Mouse (Mus musculus) liver, embryonic 12.5 days (tissue): ENCODE data around the gene Tut1. TPM values are rescaled to one million over a fixed set of nuclear protein-coding genes. Genes with fewer than 3 reads are reported as not detected.
"Not testable (repeated sequence)": the region's sequence is repeated elsewhere in the genome, so short reads cannot be mapped to it uniquely, and the experiment has no call there.

ENCODE experiments used
- ATAC-seq: fragments of 200-750 bp; cut with Nextera tagmentation; 2 replicates; pipeline ENCODE4 v1.8.0; 2017; ENCODE audit warnings: moderate number of reproducible peaks, mild to moderate bottlenecking, moderate library complexity
- H3K27ac ChIP-seq: fragments of 300-500 bp; sonication (generic); 2 replicates; pipeline ENCODE4 v1.5.1; 2016; ENCODE audit warnings: mild to moderate bottlenecking
- H3K27me3 ChIP-seq: fragments of 300-500 bp; sonication (generic); replicated peaks from 2 replicates; pipeline ENCODE4 v1.6.1; 2016; ENCODE audit warnings: mild to moderate bottlenecking, moderate library complexity
- H3K36me3 ChIP-seq: fragments of 300-500 bp; sonication (generic); 2 replicates; pipeline ENCODE4 v1.6.1; 2016; ENCODE audit warnings: mild to moderate bottlenecking, moderate library complexity
- H3K4me1 ChIP-seq: fragments of 300-500 bp; sonication (generic); 2 replicates; pipeline ENCODE4 v1.6.1; 2016
- H3K4me2 ChIP-seq: fragments of 300-500 bp; sonication (generic); 2 replicates; pipeline ENCODE4 v1.6.1; 2016; ENCODE audit warnings: mild to moderate bottlenecking, moderate library complexity
- H3K4me3 ChIP-seq: fragments of 300-500 bp; sonication (generic); 2 replicates; pipeline ENCODE4 v1.5.1; 2016; ENCODE audit warnings: mild to moderate bottlenecking, moderate library complexity
- H3K9ac ChIP-seq: fragments of 300-500 bp; sonication (generic); 2 replicates; pipeline ENCODE4 v1.6.1; 2016; ENCODE audit warnings: mild to moderate bottlenecking, moderate library complexity
- H3K9me3 ChIP-seq: fragments of 300-500 bp; sonication (generic); replicated peaks from 2 replicates; pipeline ENCODE4 v1.6.1; 2016; ENCODE audit warnings: mild to moderate bottlenecking, moderate library complexity
- WGBS: fragments of 180-500 bp; shearing (Covaris S2); methylation state at CpG from one replicate; pipeline ENCODE4 v1.1.7; 2016; ENCODE audit not compliant: insufficient replicate concordance; 5-methylcytosine and 5-hydroxymethylcytosine counted together
- polyA plus RNA-seq: library from polyadenylated mRNA; unstranded; fragments of >200 nt; fragmentation: Nextera tagmentation; extraction: Ambion mirVana; gene quantifications from 2 replicates; pipeline ENCODE4 v1.2.1, GENCODE M21; 2016

The Tut1 gene
- polyA plus RNA-seq, 1 experiment from 2014 or later: 27.7 TPM

DNA sequence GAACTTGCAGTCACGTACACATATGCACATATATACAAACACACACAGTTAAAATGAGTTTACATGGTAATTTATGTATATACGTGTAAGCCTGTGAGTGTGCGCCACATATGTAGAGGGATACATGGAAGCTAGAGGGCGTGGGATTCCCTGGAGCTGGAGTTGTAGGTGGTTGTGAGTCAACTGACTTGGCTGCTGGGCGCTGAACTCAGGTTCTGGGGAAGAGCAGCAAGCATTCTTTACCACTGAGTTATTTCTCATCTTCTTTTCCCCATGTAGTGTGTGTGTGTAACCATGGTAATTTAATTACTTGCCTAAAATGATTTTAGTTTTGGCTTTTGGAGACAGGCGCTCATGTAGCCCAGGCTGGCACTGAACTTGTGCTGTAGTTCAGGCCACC lies 43.0 kb downstream of the Tut1 start:
- no peaks in the 10 kb centered on the region for H3K36me3 ChIP-seq
- no peak overlapping the region for H3K9ac ChIP-seq
- peaks cover 33% of the 10 kb centered on the region for H3K4me1 ChIP-seq
- no peak overlapping the region for H3K27ac ChIP-seq
- WGBS: 81% methylated on average over 6 of the region's 6 CpGs
- no peak overlapping the region for H3K4me2 ChIP-seq
- no peak overlapping the region for H3K4me3 ChIP-seq
- peaks cover 5% of the 10 kb centered on the region; the same call in 1 of the 2 replicates for H3K27me3 ChIP-seq
- H3K9me3 ChIP-seq: no peaks in the 10 kb centered on the region
- ATAC-seq: no peak

DNA sequence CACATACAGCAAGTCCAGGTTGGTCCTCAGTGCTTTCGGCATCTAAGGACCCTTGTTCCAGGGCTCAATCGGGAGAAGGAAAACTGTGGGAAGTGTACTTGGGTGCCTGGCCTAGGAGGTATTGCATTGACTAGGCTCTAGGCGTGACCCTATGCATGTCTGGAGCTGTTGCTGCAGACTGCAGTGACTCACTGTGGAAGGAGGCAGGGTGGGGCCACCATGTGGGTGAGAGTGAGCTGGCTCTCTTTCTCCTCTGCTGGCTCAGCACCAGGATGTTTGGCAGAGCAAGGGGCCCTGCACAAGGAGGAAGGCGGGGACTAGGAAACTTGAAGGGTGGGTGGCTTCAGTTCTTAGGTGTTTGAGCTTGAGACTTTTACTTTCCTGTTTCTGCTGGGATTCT lies 43.9 kb downstream of the Tut1 start:
- ATAC-seq: peak; percentile 89
- Histone ChIP-seq H3K27me3 (no peaks in the 10 kb centered on the region), H3K27ac (peak overlapping the region; percentile 53; the same call in 1 of the 2 replicates), H3K9ac (no peak overlapping the region), H3K4me1 (peaks cover 31% of the 10 kb centered on the region), H3K9me3 (no peaks in the 10 kb centered on the region), H3K4me3 (no peak overlapping the region), H3K36me3 (no peaks in the 10 kb centered on the region), H3K4me2 (peak overlapping the region; percentile 32)
- WGBS: 45% methylated on average over 4 of the region's 4 CpGs

DNA sequence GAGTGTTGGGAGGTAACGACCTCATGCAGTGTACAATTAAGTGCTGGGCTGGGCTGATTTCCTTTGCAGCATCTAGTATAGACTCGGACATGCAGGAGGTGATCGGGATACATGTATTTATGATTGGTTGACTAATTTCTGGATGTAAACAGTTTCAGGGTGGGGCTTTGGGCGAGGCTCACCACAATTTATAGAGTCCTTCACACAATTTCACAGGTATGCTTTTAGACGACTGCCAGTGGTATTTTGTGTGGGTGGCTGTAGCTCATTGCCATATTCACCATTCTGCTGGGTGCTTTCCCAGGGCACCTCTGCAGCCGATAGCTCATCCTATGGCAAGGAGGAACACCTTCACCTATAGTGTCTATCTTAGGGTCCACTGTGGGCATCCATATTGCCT lies 44.9 kb downstream of the Tut1 start:
- no peaks in the 10 kb centered on the region for H3K36me3 ChIP-seq
- H3K9ac ChIP-seq: no peak overlapping the region
- peaks cover 21% of the 10 kb centered on the region for H3K4me1 ChIP-seq
- no peaks in the 10 kb centered on the region for H3K27me3 ChIP-seq
- ATAC-seq: no peak
- no peak overlapping the region for H3K27ac ChIP-seq
- 64% methylated on average over 6 of the region's 6 CpGs for WGBS
- H3K4me3 ChIP-seq: no peak overlapping the region
- no peaks in the 10 kb centered on the region for H3K9me3 ChIP-seq
- no peak overlapping the region for H3K4me2 ChIP-seq

DNA sequence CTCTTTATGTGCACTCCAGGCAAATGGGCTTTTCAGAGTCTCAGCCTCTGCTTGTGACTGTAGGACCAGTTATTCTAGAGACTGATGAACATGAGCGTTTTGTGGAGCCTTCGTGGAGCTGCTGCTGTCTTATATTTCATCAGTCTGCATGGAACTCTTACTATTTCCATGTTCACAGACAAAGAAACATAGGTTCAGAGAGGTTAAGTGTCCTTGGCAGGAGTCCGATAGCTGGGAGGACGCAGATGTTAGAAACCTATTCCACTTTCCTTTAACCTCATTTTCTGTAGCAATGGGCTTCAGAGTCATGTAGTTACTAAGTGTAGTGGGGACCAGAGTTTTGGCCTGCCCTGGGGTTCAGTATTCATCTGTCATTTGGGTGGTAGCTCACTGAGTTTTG lies 45.6 kb downstream of the Tut1 start:
- H3K36me3 ChIP-seq: no peaks in the 10 kb centered on the region
- peaks cover 21% of the 10 kb centered on the region for H3K4me1 ChIP-seq
- no peak for ATAC-seq
- no peaks in the 10 kb centered on the region for H3K9me3 ChIP-seq
- WGBS: 80% methylated on average over 4 of the region's 4 CpGs
- H3K27ac ChIP-seq: no peak overlapping the region
- no peak overlapping the region for H3K4me2 ChIP-seq
- H3K4me3 ChIP-seq: no peak overlapping the region
- H3K9ac ChIP-seq: no peak overlapping the region
- H3K27me3 ChIP-seq: no peaks in the 10 kb centered on the region

DNA sequence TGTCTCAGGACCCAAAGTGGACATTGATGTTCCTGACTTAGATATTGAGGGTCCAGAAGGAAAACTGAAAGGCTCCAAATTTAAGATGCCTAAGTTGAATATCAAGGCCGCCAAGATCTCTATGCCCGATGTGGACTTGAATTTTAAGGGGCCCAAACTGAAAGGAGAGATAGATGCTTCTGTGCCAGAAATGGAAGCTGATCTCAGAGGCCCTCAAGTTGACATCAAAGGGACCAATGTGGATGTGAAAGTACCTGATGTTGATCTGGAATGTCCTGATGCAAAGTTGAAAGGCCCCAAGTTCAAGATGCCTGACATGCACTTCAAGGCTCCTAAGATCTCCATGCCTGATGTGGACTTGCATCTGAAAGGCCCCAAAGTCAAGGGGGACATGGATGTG lies 53.3 kb downstream of the Tut1 start:
- not testable (repeated sequence) for ATAC-seq, H3K4me2 ChIP-seq, H3K4me1 ChIP-seq, H3K36me3 ChIP-seq, H3K27me3 ChIP-seq, H3K4me3 ChIP-seq, H3K9me3 ChIP-seq, H3K9ac ChIP-seq, H3K27ac ChIP-seq
- 82% methylated on average over 2 of the region's 2 CpGs for WGBS

Other genes starting within 250 kb of the Tut1 start
- gene Slc3a2, start 230.5 kb upstream of the Tut1 start, polyA plus RNA-seq: 133 and 141 TPM in 2 replicates
- gene Wdr74, start 218.0 kb upstream of the Tut1 start, polyA plus RNA-seq: 87.1 and 95.9 TPM in 2 replicates
- 2.1 and 2.3 TPM in 2 replicates for gene 1700092M07Rik, start 213.1 kb upstream of the Tut1 start, polyA plus RNA-seq
- gene Stx5a, start 212.4 kb upstream of the Tut1 start, polyA plus RNA-seq: 56.2 and 58.4 TPM in 2 replicates
- gene Nxf1, start 196.8 kb upstream of the Tut1 start, polyA plus RNA-seq: 116 and 130 TPM in 2 replicates
- gene Tmem223, start 182.9 kb upstream of the Tut1 start, polyA plus RNA-seq: 77.4 and 80.0 TPM in 2 replicates
- gene Tmem179b, start 179.4 kb upstream of the Tut1 start, polyA plus RNA-seq: 99.1 and 104 TPM in 2 replicates
- 21.8 and 23.1 TPM in 2 replicates for gene Taf6l, start 167.4 kb upstream of the Tut1 start, polyA plus RNA-seq
- gene Polr2g, start 155.3 kb upstream of the Tut1 start, polyA plus RNA-seq: 105 and 110 TPM in 2 replicates
- gene Zbtb3, start 151.3 kb upstream of the Tut1 start, polyA plus RNA-seq: 2.3 and 2.8 TPM in 2 replicates
- gene Ttc9c, start 134.5 kb upstream of the Tut1 start, polyA plus RNA-seq: 29.6 and 31.6 TPM in 2 replicates
- gene Hnrnpul2, start 133.8 kb upstream of the Tut1 start, polyA plus RNA-seq: 3.5 and 3.6 TPM in 2 replicates
- 0.26 TPM in 1 of 2 replicates, not detected in the other for gene AC129217.1, start 124.1 kb upstream of the Tut1 start, polyA plus RNA-seq
- 37.0 and 45.2 TPM in 2 replicates for gene Bscl2, start 116.4 kb upstream of the Tut1 start, polyA plus RNA-seq
- 0.62 and 0.65 TPM in 2 replicates for gene Gng3, start 114.7 kb upstream of the Tut1 start, polyA plus RNA-seq
- 0.11 TPM in 1 of 2 replicates, not detected in the other for gene Lrrn4cl, start 103.1 kb upstream of the Tut1 start, polyA plus RNA-seq
- 133 and 135 TPM in 2 replicates for gene Ubxn1, start 82.4 kb upstream of the Tut1 start, polyA plus RNA-seq
- gene Uqcc3, start 72.9 kb upstream of the Tut1 start, polyA plus RNA-seq: 40.6 and 43.4 TPM in 2 replicates
- 76.1 and 80.4 TPM in 2 replicates for gene Lbhd1, start 70.1 kb upstream of the Tut1 start, polyA plus RNA-seq
- gene Gm49403, start 69.9 kb upstream of the Tut1 start, polyA plus RNA-seq: not detected in 2 replicates
- 107 and 111 TPM in 2 replicates for gene 1810009A15Rik, start 65.0 kb upstream of the Tut1 start, polyA plus RNA-seq
- not detected in 2 replicates for gene Gm49416, start 64.9 kb upstream of the Tut1 start, polyA plus RNA-seq
- 39.9 and 40.8 TPM in 2 replicates for gene Ints5, start 60.8 kb upstream of the Tut1 start, polyA plus RNA-seq
- gene Ganab, start 55.8 kb upstream of the Tut1 start, polyA plus RNA-seq: 61.9 TPM in 2 replicates
- 28.4 and 31.7 TPM in 2 replicates for gene B3gat3, start 33.5 kb upstream of the Tut1 start, polyA plus RNA-seq
- 3.0 and 3.4 TPM in 2 replicates for gene Rom1, start 24.5 kb upstream of the Tut1 start, polyA plus RNA-seq
- 21.3 and 23.0 TPM in 2 replicates for gene Eml3, start 24.3 kb upstream of the Tut1 start, polyA plus RNA-seq
- 138 and 140 TPM in 2 replicates for gene Mta2, start 12.0 kb upstream of the Tut1 start, polyA plus RNA-seq
- gene Eef1g, start 13.2 kb downstream of the Tut1 start, polyA plus RNA-seq: 358 and 366 TPM in 2 replicates
- 1.8 and 2.0 TPM in 2 replicates for gene Ahnak, start 35.4 kb downstream of the Tut1 start, polyA plus RNA-seq
- gene Scgb1a1, start 134.1 kb downstream of the Tut1 start, polyA plus RNA-seq: not detected in 2 replicates
- 13.2 and 13.6 TPM in 2 replicates for gene Asrgl1, start 181.8 kb downstream of the Tut1 start, polyA plus RNA-seq